Mouse (Mus musculus) C2C12 (cell line): ENCODE data around the gene Treml1.

Experiments used
- CEBPB ChIP-seq: IDR thresholded peaks from one replicate; pipeline ENCODE4 v1.6.1; 2011; ENCODE audit warnings: low read depth, mild to moderate bottlenecking, control low read depth, moderate library complexity
- CTCF ChIP-seq: IDR thresholded peaks from one replicate; pipeline ENCODE4 v1.5.1; 2011; ENCODE audit not compliant: control insufficient read depth, insufficient read depth, insufficient read length
- MYOD1 ChIP-seq: IDR thresholded peaks from one replicate; pipeline ENCODE4 v1.6.1; 2011; ENCODE audit warnings: low read depth; ENCODE audit not compliant: control insufficient read depth, insufficient read length
- USF1 ChIP-seq: IDR thresholded peaks from one replicate; pipeline ENCODE4 v1.6.1; 2011; ENCODE audit warnings: low read depth, mild to moderate bottlenecking, control low read depth, moderate library complexity

- TF ChIP-seq USF1 (no peak), CTCF (no peak), CEBPB (no peak), MYOD1 (no peak)
Measured at GRCm38 (mm10) chr17:48362966-48363365, 3.2 kb downstream of the Treml1 start.
